Mouse (Mus musculus): ENCODE data around the gene Slc37a4. TPM values are rescaled to one million over a fixed set of nuclear protein-coding genes. Genes with fewer than 3 reads are reported as not detected.

Slc37a4 gene
- polyA plus RNA-seq, 1 experiment from 2014 or later, result 11.8 TPM

Small RNA genes within 50 kb of the gene (microRNA-seq; reads per million reads assigned to microRNA genes)
- gene Mir7085, result not detected

Other genes with a start within 250 kb of the Slc37a4 start
- gene Cbl, start 162.8 kb upstream of the Slc37a4 start, polyA plus RNA-seq (2016; fragmentation: Nextera tagmentation; extraction: Ambion mirVana), result 19.6 and 20.3 TPM in 2 replicates
- gene Ccdc153, start 156.2 kb upstream of the Slc37a4 start, polyA plus RNA-seq (2016; fragmentation: Nextera tagmentation; extraction: Ambion mirVana), result not detected in 2 replicates
- gene Pdzd3, start 145.4 kb upstream of the Slc37a4 start, polyA plus RNA-seq (2016; fragmentation: Nextera tagmentation; extraction: Ambion mirVana), result 0.12 TPM in 1 of 2 replicates, not detected in the other
- 6.2 and 7.1 TPM in 2 replicates for gene Nlrx1, start 128.3 kb upstream of the Slc37a4 start, polyA plus RNA-seq (2016; fragmentation: Nextera tagmentation; extraction: Ambion mirVana)
- gene Abcg4, start 108.2 kb upstream of the Slc37a4 start, polyA plus RNA-seq (2016; fragmentation: Nextera tagmentation; extraction: Ambion mirVana), result 5.9 and 6.4 TPM in 2 replicates
- 26.5 and 28.5 TPM in 2 replicates for gene Hinfp, start 91.2 kb upstream of the Slc37a4 start, polyA plus RNA-seq (2016; fragmentation: Nextera tagmentation; extraction: Ambion mirVana)
- 8.5 and 9.4 TPM in 2 replicates for gene C2cd2l, start 76.6 kb upstream of the Slc37a4 start, polyA plus RNA-seq (2016; fragmentation: Nextera tagmentation; extraction: Ambion mirVana)
- gene Dpagt1, start 70.8 kb upstream of the Slc37a4 start, polyA plus RNA-seq (2016; fragmentation: Nextera tagmentation; extraction: Ambion mirVana), result 37.2 and 39.1 TPM in 2 replicates
- gene H2afx, start 62.2 kb upstream of the Slc37a4 start, polyA plus RNA-seq (2016; fragmentation: Nextera tagmentation; extraction: Ambion mirVana), result 399 and 416 TPM in 2 replicates
- gene Hmbs, start 52.6 kb upstream of the Slc37a4 start, polyA plus RNA-seq (2016; fragmentation: Nextera tagmentation; extraction: Ambion mirVana), result 126 TPM in 2 replicates
- 28.3 and 32.4 TPM in 2 replicates for gene Vps11, start 35.2 kb upstream of the Slc37a4 start, polyA plus RNA-seq (2016; fragmentation: Nextera tagmentation; extraction: Ambion mirVana)
- gene Hyou1, start 17.4 kb upstream of the Slc37a4 start, polyA plus RNA-seq (2016; fragmentation: Nextera tagmentation; extraction: Ambion mirVana), result 34.6 and 35.6 TPM in 2 replicates
- 1,820 and 1,932 TPM in 2 replicates for gene Rps25, start 10.3 kb downstream of the Slc37a4 start, polyA plus RNA-seq (2016; fragmentation: Nextera tagmentation; extraction: Ambion mirVana)
- gene Trappc4, start 10.7 kb downstream of the Slc37a4 start, polyA plus RNA-seq (2016; fragmentation: Nextera tagmentation; extraction: Ambion mirVana), result 173 and 176 TPM in 2 replicates
- 30.9 and 33.6 TPM in 2 replicates for gene Ccdc84, start 21.7 kb downstream of the Slc37a4 start, polyA plus RNA-seq (2016; fragmentation: Nextera tagmentation; extraction: Ambion mirVana)
- not detected in 2 replicates for gene Foxr1, start 44.3 kb downstream of the Slc37a4 start, polyA plus RNA-seq (2016; fragmentation: Nextera tagmentation; extraction: Ambion mirVana)
- gene Upk2, start 58.1 kb downstream of the Slc37a4 start, polyA plus RNA-seq (2016; fragmentation: Nextera tagmentation; extraction: Ambion mirVana), result 1.7 and 2.2 TPM in 2 replicates
- gene Bcl9l, start 86.0 kb downstream of the Slc37a4 start, polyA plus RNA-seq (2016; fragmentation: Nextera tagmentation; extraction: Ambion mirVana), result 17.7 and 18.5 TPM in 2 replicates
- 0.08 TPM in 1 of 2 replicates, not detected in the other for gene Cxcr5, start 165.0 kb downstream of the Slc37a4 start, polyA plus RNA-seq (2016; fragmentation: Nextera tagmentation; extraction: Ambion mirVana)
- 28.3 and 28.8 TPM in 2 replicates for gene Ddx6, start 208.0 kb downstream of the Slc37a4 start, polyA plus RNA-seq (2016; fragmentation: Nextera tagmentation; extraction: Ambion mirVana)

All from embryonic facial prominence, embryonic 12.5 days (tissue).